Mouse (Mus musculus): ENCODE measurements around the gene Itpr1. TPM values are rescaled to one million over a fixed set of nuclear protein-coding genes. Genes with fewer than 3 reads are reported as not detected.

Itpr1 gene
- total and polyA plus RNA-seq, 2 experiments, result 6.9 to 55.0 TPM

DNA sequence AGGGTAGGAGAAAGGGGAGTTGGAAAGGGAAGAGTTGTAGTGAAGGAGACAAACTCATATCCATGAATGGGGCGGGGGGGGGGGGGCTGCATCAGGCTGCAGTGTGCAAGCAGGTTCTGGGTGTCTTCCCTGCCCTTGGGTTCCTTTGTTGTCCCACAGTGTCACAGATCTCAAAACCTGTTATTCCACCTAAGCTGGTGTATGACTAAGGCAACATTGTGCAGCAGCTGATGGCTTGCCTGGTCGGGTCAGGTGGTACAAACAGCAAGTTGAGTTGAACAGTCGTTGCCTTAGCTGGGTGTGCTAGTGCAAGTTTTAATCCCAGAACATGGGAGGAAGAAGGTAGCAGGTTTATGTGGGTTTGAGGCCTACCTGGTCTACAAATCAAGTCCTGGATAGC lies 34.3 kb downstream of the Itpr1 start:
- WGBS, result 77% methylated on average over 3 of the region's 3 CpGs
- DNase-seq (ENCODE audit: extremely low read depth, low read depth, low spot score), result no peak
- peaks cover 9% of the 10 kb centered on the region for H3K36me3 ChIP-seq (ENCODE audit: control insufficient read depth, insufficient read depth, low read length)
- 0 out of 2 replicates have a peak overlapping the region, but pooled peaks have one; percentile 28 for H3K9ac ChIP-seq (ENCODE audit: low read depth, low read length)
- TF ChIP-seq POLR2A (IDR thresholded peaks at IDR 0.05; ENCODE audit: extremely low read depth, insufficient read depth, low read length), result no peak
- no peak for TF ChIP-seq CTCF (IDR thresholded peaks at IDR 0.05; ENCODE audit: low read depth, low read length)
- H3K4me3 ChIP-seq (ENCODE audit: insufficient read depth, low read depth, low read length), result no peak overlapping the region
- H3K79me2 ChIP-seq (ENCODE audit: control insufficient read depth, insufficient read depth, low read length), result peaks cover 31% of the 10 kb centered on the region
- peak overlapping the region; percentile 87 for H3K27ac ChIP-seq (replicated peaks; ENCODE audit: insufficient read depth, low read depth, low read length)
- H3K4me1 ChIP-seq (ENCODE audit: control insufficient read depth, insufficient read depth, low read length), result peaks cover 27% of the 10 kb centered on the region
- H3K27me3 ChIP-seq (ENCODE audit: control insufficient read depth, insufficient read depth, low read length), result no peaks in the 10 kb centered on the region

- Histone ChIP-seq H3K27ac (replicated peaks; ENCODE audit: insufficient read depth, low read depth, low read length) (no peak overlapping the region), H3K4me3 (ENCODE audit: insufficient read depth, low read depth, low read length) (no peak overlapping the region), H3K4me1 (ENCODE audit: control insufficient read depth, insufficient read depth, low read length) (peaks cover 36% of the 10 kb centered on the region), H3K79me2 (ENCODE audit: control insufficient read depth, insufficient read depth, low read length) (peaks cover 27% of the 10 kb centered on the region), H3K36me3 (ENCODE audit: control insufficient read depth, insufficient read depth, low read length) (peaks cover 9% of the 10 kb centered on the region), H3K9ac (ENCODE audit: low read depth, low read length) (no peak overlapping the region), H3K27me3 (ENCODE audit: control insufficient read depth, insufficient read depth, low read length) (no peaks in the 10 kb centered on the region)
- TF ChIP-seq CTCF (IDR thresholded peaks at IDR 0.05; ENCODE audit: low read depth, low read length), result no peak
- WGBS, result 64% methylated on average over 4 of the region's 4 CpGs
- DNase-seq (ENCODE audit: extremely low read depth, low read depth, low spot score), result no peak
Measured at GRCm38 (mm10) chr6:108248519-108248918, 35.6 kb downstream of the Itpr1 start.

GRCm38 (mm10) chr6:108249031-108249917 lies 36.4 kb downstream of the Itpr1 start:
- Histone ChIP-seq H3K27ac (replicated peaks; ENCODE audit: insufficient read depth, low read depth, low read length) (peak overlapping the region; percentile 63), H3K4me1 (ENCODE audit: control insufficient read depth, insufficient read depth, low read length) (peaks cover 36% of the 10 kb centered on the region), H3K36me3 (ENCODE audit: control insufficient read depth, insufficient read depth, low read length) (peaks cover 5% of the 10 kb centered on the region), H3K79me2 (ENCODE audit: control insufficient read depth, insufficient read depth, low read length) (peaks cover 28% of the 10 kb centered on the region), H3K27me3 (ENCODE audit: control insufficient read depth, insufficient read depth, low read length) (no peaks in the 10 kb centered on the region), H3K4me3 (ENCODE audit: insufficient read depth, low read depth, low read length) (no peak overlapping the region), H3K9ac (ENCODE audit: low read depth, low read length) (0 out of 2 replicates have a peak overlapping the region, but pooled peaks have one; percentile 15)
- TF ChIP-seq CTCF (IDR thresholded peaks at IDR 0.05; ENCODE audit: low read depth, low read length) (no peak), POLR2A (IDR thresholded peaks at IDR 0.05; ENCODE audit: extremely low read depth, insufficient read depth, low read length) (no peak)
- WGBS, result 73% methylated on average over 9 of the region's 9 CpGs
- peak; percentile 56 for DNase-seq (ENCODE audit: extremely low read depth, low read depth, low spot score)

- H3K27me3 ChIP-seq (ENCODE audit: control insufficient read depth, insufficient read depth, low read length), result no peaks in the 10 kb centered on the region
- peaks cover 1% of the 10 kb centered on the region for H3K36me3 ChIP-seq (ENCODE audit: control insufficient read depth, insufficient read depth, low read length)
- H3K4me3 ChIP-seq (ENCODE audit: insufficient read depth, low read depth, low read length), result no peak overlapping the region
- H3K79me2 ChIP-seq (ENCODE audit: control insufficient read depth, insufficient read depth, low read length), result peaks cover 26% of the 10 kb centered on the region
- no peak overlapping the region for H3K27ac ChIP-seq (replicated peaks; ENCODE audit: insufficient read depth, low read depth, low read length)
- peaks cover 36% of the 10 kb centered on the region for H3K4me1 ChIP-seq (ENCODE audit: control insufficient read depth, insufficient read depth, low read length)
- TF ChIP-seq POLR2A (IDR thresholded peaks at IDR 0.05; ENCODE audit: extremely low read depth, insufficient read depth, low read length) (no peak), CTCF (IDR thresholded peaks at IDR 0.05; ENCODE audit: low read depth, low read length) (no peak)
- H3K9ac ChIP-seq (ENCODE audit: low read depth, low read length), result no peak overlapping the region
- peak; percentile 84 for DNase-seq (ENCODE audit: extremely low read depth, low read depth, low spot score)
- WGBS, result 46% methylated on average over 3 of the region's 3 CpGs
Measured at GRCm38 (mm10) chr6:108249918-108250225, 37.0 kb downstream of the Itpr1 start.

DNA sequence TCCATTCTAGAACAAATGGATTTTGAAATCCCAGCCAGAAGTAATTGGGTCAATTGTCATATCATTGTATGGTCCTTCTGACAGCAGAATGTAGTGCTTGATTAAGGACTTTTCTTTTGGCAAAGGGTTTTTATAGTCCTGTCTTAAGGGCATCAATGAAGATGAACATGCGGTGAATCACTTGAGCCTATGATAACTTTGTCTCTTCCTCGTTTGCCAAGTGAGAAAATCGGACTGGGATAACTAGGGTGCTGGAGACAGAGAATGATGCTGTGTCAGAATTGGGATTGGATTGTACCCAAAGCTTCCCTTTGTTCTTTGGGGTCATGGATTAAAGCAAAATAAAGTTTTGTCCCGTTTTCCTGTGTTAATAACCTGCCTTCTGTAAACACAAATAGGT lies 37.5 kb downstream of the Itpr1 start:
- WGBS, result 68% methylated on average over 4 of the region's 4 CpGs

More for the DNA sequence above, 37.5 kb downstream of the Itpr1 start:
- no peak overlapping the region for H3K27ac ChIP-seq (replicated peaks; ENCODE audit: insufficient read depth, low read depth, low read length)
- H3K4me1 ChIP-seq (ENCODE audit: control insufficient read depth, insufficient read depth, low read length), result peaks cover 36% of the 10 kb centered on the region
- peaks cover 29% of the 10 kb centered on the region for H3K79me2 ChIP-seq (ENCODE audit: control insufficient read depth, insufficient read depth, low read length)
- H3K27me3 ChIP-seq (ENCODE audit: control insufficient read depth, insufficient read depth, low read length), result no peaks in the 10 kb centered on the region
- no peak overlapping the region for H3K9ac ChIP-seq (ENCODE audit: low read depth, low read length)
- no peaks in the 10 kb centered on the region for H3K36me3 ChIP-seq (ENCODE audit: control insufficient read depth, insufficient read depth, low read length)
- DNase-seq (ENCODE audit: extremely low read depth, low read depth, low spot score), result no peak
- no peak overlapping the region for H3K4me3 ChIP-seq (ENCODE audit: insufficient read depth, low read depth, low read length)
- no peak for TF ChIP-seq CTCF (IDR thresholded peaks at IDR 0.05; ENCODE audit: low read depth, low read length)
